Mouse (Mus musculus) thymus, postnatal 14 days (tissue): Measurements from ENCODE around the gene Gm20458.

Source experiments
- DNase-seq: peaks from one replicate; pipeline ENCODE4 v3.0.0; 2021

Gene Gm20458

DNA sequence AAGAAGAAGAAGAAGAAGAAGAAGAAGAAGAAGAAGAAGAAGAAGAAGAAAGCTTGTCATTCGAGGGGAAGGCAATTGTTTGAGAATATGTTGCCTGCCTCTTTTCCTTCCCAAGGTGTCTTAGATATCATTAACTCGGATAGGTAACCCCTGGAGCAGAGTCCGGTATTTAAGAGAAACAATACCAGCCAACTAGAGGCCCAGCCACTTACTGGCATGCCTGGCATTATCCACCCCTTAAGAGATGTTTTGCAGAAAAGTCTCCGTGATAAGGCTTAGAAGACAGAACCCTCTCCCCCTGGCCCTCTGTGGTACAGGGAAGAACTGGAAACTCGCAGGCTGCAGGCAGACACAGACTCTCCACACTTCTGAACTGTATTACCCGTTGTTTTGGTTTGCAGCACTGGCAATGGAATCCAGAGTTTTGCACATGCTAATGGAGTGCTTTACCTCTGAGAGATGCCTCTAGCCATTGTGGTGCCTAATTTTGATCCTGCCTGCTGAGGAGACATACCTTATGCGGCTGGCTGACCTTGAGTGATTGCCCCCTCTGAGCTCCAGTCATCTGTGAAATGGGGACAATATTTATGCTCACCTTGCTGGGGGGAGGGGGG is 6.8 kb upstream of the Gm20458 start:
- no peak for DNase-seq

DNA sequence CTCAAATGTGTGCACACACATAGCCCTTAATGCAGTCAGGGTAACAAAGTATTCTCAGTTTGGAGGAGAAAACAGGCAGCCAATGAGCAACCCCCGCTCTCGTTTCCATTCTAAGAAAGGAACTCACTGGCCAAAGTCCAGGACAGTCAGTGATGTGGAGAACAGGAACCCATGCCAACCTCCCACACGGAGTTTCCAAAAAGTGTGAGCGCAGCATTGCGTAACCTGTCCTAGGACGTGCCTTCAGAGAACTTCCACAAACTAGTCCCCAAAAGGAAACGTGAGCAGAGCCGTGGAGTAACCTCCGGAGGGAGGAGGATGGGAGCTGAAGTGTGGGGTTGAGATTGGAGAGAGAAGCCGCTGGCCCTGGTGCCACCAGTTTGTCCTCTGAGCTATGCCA is 5.9 kb upstream of the Gm20458 start:
- DNase-seq = no peak

DNA sequence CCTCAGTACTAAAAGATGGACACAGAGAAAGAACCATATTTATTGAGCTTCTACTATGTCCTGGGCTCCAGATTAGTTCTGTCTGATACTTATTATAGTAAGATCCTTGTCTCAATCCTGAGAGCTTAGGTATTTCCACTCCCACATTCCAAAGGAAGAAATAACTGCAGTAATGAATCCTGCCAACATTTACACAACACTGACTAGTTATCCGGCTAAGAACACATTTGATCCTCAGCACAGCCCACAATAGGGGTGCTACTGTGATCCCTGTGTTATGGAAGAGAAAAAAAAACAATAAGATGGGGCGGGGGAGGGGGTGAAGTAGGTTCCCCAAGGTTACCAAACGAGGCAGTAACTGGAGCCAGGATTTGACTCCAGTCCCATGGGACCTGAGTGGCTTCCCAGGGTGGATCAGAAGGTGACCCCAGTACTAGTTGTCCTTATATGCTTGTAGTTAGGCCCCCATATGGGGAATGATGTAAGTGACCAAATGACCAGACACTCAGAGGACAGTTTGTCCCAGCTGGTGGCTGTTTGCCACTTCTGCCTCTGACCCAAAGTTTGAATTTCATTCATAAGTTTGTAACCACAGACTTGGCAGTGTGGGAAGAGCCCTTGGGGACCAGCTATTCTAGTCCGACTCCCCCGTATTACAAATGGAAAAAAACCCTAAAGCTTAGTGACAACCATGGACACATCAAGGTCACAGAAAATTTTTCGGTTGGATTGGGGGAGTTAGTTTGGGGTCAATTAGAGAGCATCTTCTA is 5.2 kb upstream of the Gm20458 start:
- no peak for DNase-seq

DNA sequence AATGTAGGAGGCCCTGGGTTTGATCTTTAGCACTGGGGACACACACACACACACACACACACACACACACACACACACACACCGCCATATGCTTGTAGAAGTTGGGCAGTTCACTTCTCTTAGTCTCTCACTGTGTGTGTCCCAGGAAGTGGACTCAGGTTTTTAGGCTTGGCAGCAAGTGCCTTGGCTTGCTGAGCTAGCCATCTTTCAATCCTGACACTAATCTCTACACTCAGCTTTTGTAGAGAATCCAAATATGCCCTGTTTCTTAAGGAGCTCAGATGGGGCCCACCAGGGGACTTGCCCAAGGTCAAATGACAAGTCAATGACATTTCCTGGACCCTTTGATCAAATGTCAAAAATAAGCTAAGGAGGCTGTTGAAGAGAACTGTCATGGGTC is 4.4 kb upstream of the Gm20458 start:
- no peak for DNase-seq

DNA sequence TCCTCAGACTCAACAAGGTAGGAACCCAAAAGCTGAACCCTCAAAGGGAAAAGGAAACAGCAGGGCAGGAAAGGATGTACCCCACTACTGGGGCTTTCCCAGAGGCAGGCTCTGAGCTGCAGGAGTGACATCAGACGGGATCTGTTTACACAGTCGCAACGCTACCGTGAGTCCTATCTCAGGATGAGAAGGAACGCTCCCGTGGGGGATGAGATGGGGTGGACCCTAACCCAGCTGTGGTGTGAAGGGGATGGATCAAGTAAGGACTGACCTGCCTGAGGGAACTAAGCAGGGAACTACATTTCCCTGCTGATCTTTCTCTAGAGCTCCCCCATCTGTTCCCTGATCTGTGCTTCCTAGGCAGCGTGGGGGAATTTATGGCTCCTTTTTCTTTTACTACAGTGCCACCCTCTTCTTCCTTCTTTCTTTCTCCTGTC is 3.9 kb upstream of the Gm20458 start, which contains the start of gene Sys1:
Sys1 (plus strand) TSS at position 101 of the 437 bp plus-strand sequence.
- DNase-seq = no peak

DNA sequence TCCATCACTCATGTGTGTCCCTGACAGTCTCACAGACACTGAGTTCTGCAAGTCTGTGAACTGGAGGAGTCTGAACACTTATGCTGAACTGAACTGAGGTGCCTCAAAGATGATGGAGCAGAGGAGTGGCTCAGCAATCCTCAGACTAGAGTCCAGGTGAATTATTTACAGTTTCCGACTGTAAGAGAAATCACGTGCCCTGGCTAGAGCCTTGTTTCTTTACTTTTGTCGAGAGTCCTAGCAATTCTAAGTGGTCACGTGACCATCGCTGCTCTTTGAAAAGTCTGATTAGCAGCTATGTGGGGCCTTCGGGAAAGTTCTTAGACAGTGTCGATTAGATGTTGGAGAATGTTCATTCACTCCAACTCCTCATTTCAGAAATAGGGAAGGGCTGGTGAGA is 2.8 kb upstream of the Gm20458 start:
- DNase-seq = no peak

DNA sequence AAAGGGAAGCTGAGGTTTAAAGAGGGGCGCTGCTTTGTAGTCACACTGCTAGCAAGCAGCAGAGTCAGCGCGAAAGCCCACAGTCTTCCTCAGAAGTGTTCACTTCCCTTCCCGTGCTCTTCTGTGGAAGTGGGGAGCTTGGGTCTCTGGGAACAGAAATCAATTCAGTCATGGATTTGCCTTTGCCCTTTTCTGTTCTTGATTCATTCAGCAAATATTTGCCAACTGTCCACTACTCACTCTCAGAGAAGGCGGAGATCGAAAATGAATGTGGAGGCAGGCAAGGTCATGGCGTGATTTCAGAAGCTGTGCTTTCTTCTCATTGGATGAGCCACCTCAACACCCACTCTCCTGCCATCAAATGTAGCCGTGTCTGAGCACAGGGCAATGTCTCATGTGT is 2.2 kb upstream of the Gm20458 start:
- DNase-seq = no peak

DNA sequence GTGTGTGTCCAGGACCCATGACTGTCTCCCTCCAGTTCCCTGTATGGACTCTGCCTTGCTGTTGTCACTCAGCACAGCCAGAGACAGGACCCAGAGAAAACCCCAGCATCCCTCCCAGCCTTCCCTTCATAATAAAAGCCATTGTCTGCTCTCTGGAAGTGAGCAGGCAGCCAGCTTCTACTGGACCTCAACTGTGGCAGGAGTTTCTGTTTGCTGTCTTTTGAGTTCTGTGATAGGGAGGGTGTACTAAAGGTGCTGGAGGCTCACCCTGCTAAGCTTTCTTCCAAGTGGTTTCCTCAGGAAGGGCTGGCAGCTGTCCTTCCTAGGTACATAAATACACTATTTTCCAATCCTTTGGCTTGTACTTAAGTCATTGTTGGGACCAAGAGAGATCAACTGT is 4.4 kb downstream of the Gm20458 start:
- DNase-seq = no peak

DNA sequence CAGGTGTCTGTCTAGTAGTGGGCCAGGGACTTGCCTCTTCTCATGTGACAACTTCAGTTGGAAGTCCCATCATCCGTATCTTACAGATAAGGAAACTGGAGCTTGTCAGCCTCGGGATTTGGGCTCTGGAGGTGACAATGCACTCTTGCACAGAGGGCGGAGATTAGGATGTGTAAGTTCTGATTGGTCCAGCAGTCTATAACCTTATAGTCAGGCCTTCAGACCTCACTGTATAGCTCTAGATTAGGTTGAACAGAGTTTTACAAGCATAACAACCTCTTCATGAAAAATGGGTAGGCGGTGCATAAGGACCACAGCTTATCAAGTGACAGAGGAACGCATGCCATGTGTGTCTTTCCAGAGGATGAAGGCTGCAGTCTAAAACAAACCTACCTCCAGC is 6.0 kb downstream of the Gm20458 start:
- DNase-seq = no peak

DNA sequence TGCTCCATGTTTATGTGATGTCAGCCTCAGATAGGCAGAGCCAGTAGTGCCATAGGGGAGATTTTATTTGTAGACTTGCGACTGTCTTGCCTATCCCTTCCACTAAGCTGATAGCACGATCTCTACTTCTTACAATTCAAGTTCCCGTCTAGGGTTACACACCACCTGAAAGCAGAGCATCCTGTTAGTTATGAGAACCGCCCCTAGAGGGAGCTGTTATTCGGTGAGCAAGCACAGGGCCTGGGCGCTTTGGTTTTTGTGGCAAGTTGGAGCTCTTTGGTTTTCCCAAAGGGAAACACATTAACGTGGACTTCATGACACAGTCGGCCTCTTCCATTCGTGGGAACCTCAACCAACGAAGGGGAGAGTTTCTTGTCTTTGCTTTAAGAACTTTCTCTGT is 9.5 kb downstream of the Gm20458 start:
- peak; percentile 65 for DNase-seq

DNA sequence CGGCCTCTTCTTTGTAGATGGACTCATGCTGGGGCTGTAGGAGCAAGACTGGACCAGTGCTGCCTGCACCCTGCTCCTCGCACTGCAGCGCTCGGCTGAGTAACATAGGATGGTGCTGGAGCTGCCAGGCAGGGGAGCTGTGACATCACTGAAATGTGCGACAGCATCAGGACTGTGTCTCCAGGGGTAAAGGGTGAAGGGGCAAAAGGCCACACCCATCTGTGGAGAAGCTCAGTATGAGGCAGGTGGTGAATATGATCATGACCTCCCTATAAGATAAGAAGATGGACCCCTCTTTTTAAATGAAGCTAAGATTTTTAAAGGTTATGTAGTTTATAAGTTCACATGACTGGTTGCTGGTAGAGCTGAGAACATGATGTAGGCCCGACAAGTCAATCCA is 12.9 kb downstream of the Gm20458 start, which contains the start of gene Trp53tg5:
Trp53tg5 (minus strand) TSS at position 101 of the 400 bp plus-strand sequence.
- DNase-seq = no peak

DNA sequence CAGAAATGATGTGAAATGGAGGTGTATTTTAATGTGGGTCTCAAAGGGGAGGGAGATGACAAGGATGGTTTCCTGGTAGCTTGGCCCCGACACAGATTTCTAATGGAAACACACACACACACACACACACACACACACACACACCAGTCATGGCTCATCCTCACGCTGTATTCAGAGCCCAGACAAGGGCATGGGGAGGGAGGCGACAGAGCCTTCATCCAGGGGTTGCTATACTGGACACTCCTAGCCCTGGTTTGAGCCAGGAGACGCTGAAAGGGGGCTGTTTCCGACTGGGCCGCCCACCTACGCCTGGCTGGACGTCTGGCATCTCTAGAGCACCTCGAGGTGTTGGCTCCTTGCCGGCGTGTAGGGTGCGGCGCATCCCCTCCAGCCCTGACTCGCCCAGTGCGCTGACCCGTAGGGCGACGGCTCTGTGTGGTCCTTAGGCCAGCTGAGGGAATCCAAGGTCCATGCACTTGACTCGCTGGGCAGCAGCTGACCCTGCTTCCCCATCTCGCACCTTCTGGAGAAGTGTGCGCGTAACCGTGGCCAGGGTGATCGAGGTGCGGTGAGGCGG is 25.0 kb downstream of the Gm20458 start, which contains the start of gene Dbndd2:
Dbndd2 (plus strand) TSS at position 426 of the 577 bp plus-strand sequence.
- no peak for DNase-seq

DNA sequence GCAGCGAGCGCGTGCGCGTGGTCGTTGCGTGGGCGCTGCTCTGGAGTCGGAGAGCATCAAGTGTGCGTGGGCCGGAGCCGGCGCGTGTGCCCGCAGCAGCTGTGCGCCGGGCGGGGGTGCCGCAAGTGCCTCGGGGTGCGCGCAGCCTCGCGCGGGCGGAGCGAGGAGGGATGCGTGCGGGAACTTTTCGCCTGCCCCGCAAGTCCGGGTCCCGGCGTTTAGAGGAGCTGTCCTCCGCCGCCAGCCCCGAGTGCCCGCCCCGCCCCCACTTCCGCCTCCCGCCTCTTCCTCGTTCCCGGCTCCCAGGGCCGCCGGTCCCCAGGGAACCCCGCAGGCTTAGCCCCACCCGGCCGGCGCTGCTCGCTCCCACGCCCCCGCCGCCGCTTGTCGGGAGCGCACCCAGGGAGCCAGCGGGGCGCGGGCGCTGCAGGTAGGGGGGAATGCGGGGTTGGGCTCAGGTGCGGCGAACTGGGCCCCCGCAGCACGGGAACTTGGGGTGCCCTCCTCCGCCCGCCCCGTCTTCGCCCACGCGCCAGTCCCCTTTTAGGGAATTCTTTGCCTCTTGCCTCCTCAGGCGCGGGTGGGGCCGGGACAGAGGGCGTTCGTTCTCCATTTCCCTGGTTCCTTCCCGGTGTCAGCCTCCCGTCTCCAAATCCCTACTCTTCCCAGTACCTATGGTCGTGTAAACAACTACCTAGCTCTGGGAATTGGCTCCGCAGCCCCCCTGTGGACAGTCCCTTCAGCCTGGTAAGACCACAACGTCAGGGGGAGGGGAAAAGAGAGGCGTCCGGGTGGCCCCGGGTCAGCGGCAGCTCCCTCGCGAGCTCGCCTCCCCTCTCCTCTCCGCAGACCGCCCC is 25.7 kb downstream of the Gm20458 start:
- peak; percentile 13 for DNase-seq

DNA sequence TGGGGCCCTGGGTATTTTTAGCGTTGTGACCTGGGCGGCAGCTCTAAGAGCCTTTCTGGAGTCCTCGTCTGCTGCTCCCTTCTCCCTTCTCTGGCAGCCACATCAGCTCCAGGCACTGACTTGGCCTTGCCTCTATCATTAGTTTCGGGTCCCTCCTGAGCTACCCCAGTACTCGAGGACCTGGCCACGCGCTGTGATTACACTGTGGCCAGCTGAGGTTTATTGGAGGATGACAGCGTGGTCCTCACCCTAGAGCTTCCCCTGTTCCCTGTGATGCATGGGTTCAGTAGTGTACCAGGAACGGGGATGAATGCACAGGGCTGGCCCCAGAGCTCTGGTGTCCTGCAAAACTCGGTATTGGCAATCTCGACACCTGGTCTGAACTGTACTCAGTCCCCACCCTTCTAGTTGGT is 26.4 kb downstream of the Gm20458 start:
- no peak for DNase-seq

DNA sequence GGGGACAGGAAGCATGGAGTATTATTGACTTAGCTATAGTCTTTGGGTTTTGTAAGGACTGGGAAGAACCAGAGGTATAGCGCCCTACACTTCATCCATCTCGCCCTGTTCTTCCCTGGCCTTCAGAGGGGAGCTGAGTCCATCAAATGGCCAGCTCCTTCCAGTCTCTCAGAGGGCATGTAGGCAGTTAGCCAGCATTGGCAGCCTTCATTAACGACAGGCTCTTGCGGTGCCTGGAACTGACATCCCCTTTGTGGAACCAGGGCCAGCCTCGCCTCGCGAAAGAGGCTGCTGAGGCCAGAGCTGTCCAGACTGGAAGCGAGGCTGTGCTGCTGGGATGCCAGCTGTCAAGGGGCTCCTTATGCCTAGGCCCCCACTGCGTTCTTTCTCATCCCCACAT is 27.0 kb downstream of the Gm20458 start:
- no peak for DNase-seq

DNA sequence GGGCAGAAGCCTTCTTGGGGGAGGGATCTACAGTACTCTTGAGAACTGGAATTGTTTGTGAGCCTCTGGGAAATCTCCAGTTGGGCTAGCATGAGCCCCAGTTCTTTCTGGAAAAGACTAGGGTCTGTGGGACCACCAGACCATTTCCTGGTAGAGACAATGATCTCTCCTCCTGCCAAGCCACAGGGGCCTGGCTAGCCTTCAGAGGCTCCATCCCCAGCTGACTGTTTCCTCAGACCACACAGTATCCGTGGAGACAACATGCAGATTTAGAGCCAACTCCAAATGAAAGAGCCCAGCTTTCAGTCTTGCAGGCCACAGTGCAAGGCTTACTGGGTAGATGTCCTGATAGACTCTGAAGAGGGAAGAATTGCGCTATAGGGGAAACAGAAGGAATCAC is 33.4 kb downstream of the Gm20458 start:
- DNase-seq = no peak

DNA sequence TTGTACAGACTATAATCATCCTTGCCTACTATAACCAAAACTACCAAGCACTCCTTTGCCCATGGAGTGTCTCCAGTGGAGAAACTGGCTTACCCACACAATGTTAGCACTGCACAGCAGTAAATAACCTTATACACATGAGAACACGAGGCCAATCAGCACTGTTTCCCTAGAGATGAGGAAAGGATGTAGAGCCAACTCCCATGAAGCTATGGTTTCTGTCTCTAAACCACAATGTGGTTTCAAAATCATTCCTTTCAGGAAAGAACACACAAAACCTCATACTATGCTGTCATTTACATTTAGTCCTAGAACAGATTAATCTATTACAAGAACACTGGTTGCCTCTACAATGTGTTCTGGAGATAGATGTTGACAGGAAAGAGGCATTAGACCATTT is 35.6 kb downstream of the Gm20458 start:
- DNase-seq = no peak

DNA sequence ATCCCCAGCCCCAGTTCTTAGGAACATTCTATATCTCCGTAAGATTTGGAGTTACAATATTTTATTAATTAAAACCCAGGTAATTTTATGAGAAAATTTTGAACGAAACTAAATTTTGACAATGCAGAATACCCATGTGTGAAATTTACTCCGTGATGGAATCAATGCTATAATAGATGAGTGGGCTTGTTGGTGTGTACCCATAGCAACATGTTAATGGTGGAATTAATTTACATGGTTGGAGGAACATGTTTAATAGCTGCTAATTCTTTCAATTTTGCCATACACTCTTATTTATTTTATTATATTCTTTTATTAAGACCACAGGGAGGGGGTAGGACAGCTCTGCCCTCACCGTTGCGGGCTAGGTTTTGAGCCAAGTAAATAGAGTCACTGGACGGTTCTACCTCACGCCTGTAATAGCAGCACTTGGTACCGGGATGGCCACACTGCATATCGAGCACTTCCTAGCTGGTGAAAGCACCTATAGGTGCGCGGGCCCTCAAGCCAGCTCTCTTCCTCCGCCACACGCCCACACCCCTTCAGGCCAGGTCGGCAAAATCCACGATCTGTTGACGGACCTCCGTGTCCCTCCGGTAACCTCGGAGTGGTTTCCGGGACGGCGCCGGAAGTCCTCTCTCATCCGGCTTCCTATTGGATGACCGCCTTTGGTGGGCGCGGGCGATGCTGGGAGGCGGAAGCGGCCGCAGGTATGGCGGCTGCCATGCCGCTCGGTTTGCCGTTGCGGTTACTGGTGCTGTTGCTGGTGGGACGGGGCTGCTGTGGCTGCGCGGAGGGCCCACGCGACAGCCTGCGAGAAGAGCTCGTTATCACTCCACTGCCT is 36.3 kb downstream of the Gm20458 start, which contains the start of gene Pigt:
Pigt (plus strand) TSS at position 674 of the 844 bp plus-strand sequence.
- peak; percentile 88 for DNase-seq

DNA sequence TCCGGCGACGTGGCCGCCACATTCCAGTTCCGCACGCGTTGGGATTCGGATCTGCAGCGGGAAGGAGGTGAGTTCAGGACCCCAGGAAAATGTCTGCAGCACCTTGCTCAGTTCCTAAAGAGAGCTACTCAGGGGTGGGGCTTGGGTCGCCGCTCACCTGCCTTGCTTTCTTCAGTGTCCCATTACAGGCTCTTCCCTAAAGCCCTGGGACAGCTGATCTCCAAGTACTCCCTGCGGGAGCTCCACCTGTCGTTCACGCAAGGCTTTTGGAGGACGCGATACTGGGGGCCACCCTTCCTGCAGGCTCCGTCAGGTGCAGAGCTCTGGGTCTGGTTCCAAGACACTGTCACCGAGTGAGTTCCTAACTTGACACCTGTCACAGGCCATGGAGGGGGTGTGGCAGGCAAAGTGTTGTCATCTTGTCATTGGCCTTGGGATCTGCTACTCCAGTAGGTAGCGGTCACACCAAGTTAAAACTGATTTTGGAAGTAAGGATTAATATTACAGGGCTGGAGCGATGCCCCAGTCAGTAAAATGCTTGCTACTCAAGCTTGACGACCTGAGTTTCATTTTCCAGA is 37.0 kb downstream of the Gm20458 start:
- DNase-seq = peak; percentile 42

DNA sequence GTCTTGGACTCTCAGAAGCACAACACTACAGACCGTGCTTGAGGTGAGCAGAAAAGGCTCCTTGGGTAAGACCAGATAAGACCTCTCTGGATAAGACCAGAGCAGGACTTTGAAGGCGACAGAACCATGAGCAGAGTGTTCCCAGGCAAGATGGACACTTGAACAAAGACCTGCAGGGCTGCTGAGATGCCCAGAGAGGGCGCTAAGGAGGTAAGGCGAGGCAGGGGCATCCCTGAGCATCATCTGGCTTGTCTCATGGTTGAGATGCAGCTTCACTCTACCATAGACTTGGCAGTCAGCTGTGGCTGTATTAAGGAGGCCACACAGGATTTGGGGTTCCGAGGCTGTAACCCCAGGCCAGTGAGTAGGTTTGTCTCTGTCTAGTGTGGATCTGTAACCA is 38.5 kb downstream of the Gm20458 start:
- DNase-seq = no peak

DNA sequence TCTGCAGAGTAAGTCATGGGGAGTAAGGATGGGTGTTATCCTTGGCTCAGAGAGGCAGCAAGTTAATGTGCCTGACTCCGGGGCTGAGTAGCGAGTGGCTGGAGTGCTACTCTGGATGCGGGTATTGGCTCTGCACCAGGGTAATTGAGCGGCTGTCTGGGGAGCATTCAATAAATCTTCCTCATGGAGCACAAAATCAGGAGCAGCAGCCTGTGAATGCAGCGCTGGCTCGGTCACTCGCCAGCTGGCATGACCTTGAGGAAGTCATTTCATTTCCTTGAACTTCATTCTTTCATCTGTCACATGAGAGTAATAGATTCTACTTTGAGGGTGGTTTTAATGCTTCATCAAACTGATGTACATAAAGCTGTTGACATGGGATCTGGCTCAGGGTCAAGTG is 39.7 kb downstream of the Gm20458 start:
- no peak for DNase-seq

DNA sequence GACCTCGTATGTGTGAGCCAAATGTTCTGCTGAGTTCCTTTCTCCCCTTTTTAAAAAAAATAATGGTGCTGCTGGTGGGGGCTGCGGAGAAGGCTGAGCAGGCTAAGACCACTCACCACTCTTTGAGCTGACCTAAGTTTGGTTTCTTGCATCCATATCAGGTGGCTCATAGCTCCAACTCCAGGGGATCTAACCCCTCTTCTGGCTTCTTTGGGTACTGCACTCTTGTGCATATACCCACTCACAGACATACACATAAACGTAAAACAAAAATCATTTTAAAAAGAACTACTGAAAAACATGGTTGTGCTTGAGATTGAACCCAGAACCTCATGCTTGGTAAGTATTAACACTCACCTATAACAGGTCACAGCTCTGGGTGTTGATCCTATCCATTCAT is 44.2 kb downstream of the Gm20458 start:
- DNase-seq = no peak
